Mouse (Mus musculus): ENCODE results near the gene Zfp329. TPM values are rescaled to one million over a fixed set of nuclear protein-coding genes. Genes with fewer than 3 reads are reported as not detected.

Gene Zfp329
- 3.1 and 12.2 TPM in 2 replicates for total RNA-seq (2014; rRNA removed; ENCODE audit: low replicate concordance)
- polyA plus RNA-seq (2015; fragmentation: Nextera tagmentation; extraction: Ambion mirVana) = 6.2 and 7.0 TPM in 2 replicates

DNA sequence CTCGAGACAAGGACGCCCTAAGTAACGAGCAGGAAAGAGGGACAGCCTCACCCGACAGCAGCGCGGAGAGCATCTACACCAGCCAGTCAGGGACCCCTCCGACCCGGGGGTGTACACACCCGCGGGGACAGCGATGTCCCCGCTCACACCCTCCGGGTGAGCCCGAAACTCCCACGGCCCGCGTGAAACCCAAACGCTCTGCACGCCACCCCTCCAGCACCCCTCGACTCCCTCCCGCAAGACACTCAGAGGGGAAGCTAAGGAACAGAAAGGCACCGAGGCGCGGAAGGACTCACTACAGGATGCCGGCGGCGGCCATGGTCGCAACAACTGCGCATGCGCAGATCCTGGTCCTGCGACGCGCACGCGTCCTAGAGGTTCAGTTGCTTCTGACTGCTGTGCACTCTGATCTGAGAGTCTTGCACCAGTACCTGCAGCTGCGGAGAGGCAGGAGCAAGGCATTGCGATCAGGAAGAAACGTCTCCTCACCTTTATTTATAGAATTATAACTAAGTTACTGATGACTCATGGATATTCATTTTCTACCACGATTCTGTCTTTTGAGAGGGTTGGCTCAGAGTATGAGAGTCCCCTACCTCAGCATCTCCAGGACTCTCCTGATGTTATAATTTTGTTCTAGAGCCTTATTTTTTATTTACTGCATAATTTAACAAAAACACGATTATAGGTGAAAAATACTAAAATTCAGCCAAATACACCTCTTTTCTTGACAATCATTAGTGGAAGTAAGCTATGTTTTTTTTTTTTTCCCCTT, at the start of gene Zfp329:
Gene Zfp329 (minus strand): TSS at position 338 of the 775 bp plus-strand sequence.
- Histone ChIP-seq H3K36me3 (replicated peaks; ENCODE audit: control insufficient read depth, insufficient read depth, low read length) (peaks cover 13% of the 10 kb centered on the region), H3K27me3 (ENCODE audit: control insufficient read depth, insufficient read depth, low read length) (no peaks in the 10 kb centered on the region), H3K9ac (replicated peaks; ENCODE audit: low read depth, low read length) (peak within 1 kb of the TSS; percentile 86), H3K4me2 (ENCODE audit: low read depth, low read length) (peak within 1 kb of the TSS; percentile 76), H3K4me1 (ENCODE audit: control insufficient read depth, insufficient read depth) (peaks cover 8% of the 10 kb centered on the region), H3K27ac (ENCODE audit: low read depth) (peak within 1 kb of the TSS; percentile 72), H3K9me3 (replicated peaks; ENCODE audit: control insufficient read depth, low read length) (peaks cover 15% of the 10 kb centered on the region), H3K4me3 (ENCODE audit: low read depth, low read length) (peak within 1 kb of the TSS; percentile 92)
- TF ChIP-seq EP300 (IDR thresholded peaks at IDR 0.05; ENCODE audit: low read depth) (no peak), CTCF (IDR thresholded peaks at IDR 0.05; ENCODE audit: low read depth) (no peak)
- ATAC-seq (ENCODE audit: insufficient read depth, low read depth) = peak; percentile 97
- peak; percentile 91 for DNase-seq (ENCODE audit: low spot score)
- under 1% methylated on average over 40 of the region's 40 CpGs for WGBS

- H3K4me2 ChIP-seq (ENCODE audit: low read depth, low read length) = peak overlapping the region; percentile 71
- no peak for DNase-seq (ENCODE audit: low spot score)
- peaks cover 44% of the 10 kb centered on the region for H3K36me3 ChIP-seq (replicated peaks; ENCODE audit: control insufficient read depth, insufficient read depth, low read length)
- TF ChIP-seq CTCF (IDR thresholded peaks at IDR 0.05; ENCODE audit: low read depth) (no peak), EP300 (IDR thresholded peaks at IDR 0.05; ENCODE audit: low read depth) (no peak)
- H3K9me3 ChIP-seq (replicated peaks; ENCODE audit: control insufficient read depth, low read length) = peaks cover 39% of the 10 kb centered on the region
- H3K27ac ChIP-seq (ENCODE audit: low read depth) = no peak overlapping the region
- no peaks in the 10 kb centered on the region for H3K27me3 ChIP-seq (ENCODE audit: control insufficient read depth, insufficient read depth, low read length)
- 94% methylated on average over 4 of the region's 4 CpGs for whole genome bisulfite sequencing
- H3K4me3 ChIP-seq (ENCODE audit: low read depth, low read length) = peak overlapping the region; percentile 70
- no peak overlapping the region for H3K9ac ChIP-seq (replicated peaks; ENCODE audit: low read depth, low read length)
- H3K4me1 ChIP-seq (ENCODE audit: control insufficient read depth, insufficient read depth) = 0 out of 2 replicates have a peak, but pooled peaks cover 3% of the 10 kb centered on the region
- ATAC-seq (ENCODE audit: insufficient read depth, low read depth) = no peak
These were observed 17.1 kb upstream of the Zfp329 start for GRCm38 (mm10) chr7:12835779-12836178.

GRCm38 (mm10) chr7:12835193-12835671, 16.6 kb upstream of the Zfp329 start:
- Histone ChIP-seq H3K36me3 (replicated peaks; ENCODE audit: control insufficient read depth, insufficient read depth, low read length) (peaks cover 39% of the 10 kb centered on the region), H3K9me3 (replicated peaks; ENCODE audit: control insufficient read depth, low read length) (peaks cover 34% of the 10 kb centered on the region), H3K27ac (ENCODE audit: low read depth) (peak overlapping the region; percentile 75), H3K4me3 (ENCODE audit: low read depth, low read length) (peak overlapping the region; percentile 70), H3K4me2 (ENCODE audit: low read depth, low read length) (peak overlapping the region; percentile 71), H3K9ac (replicated peaks; ENCODE audit: low read depth, low read length) (peak overlapping the region; percentile 80), H3K27me3 (ENCODE audit: control insufficient read depth, insufficient read depth, low read length) (no peaks in the 10 kb centered on the region), H3K4me1 (ENCODE audit: control insufficient read depth, insufficient read depth) (0 out of 2 replicates have a peak, but pooled peaks cover 3% of the 10 kb centered on the region)
- WGBS = 34% methylated on average over 13 of the region's 13 CpGs
- TF ChIP-seq EP300 (IDR thresholded peaks at IDR 0.05; ENCODE audit: low read depth) (no peak), CTCF (IDR thresholded peaks at IDR 0.05; ENCODE audit: low read depth) (no peak)
- DNase-seq (ENCODE audit: low spot score) (peak; percentile 6), ATAC-seq (ENCODE audit: insufficient read depth, low read depth) (peak; percentile 12; the same call in 1 of the 2 replicates)

DNA sequence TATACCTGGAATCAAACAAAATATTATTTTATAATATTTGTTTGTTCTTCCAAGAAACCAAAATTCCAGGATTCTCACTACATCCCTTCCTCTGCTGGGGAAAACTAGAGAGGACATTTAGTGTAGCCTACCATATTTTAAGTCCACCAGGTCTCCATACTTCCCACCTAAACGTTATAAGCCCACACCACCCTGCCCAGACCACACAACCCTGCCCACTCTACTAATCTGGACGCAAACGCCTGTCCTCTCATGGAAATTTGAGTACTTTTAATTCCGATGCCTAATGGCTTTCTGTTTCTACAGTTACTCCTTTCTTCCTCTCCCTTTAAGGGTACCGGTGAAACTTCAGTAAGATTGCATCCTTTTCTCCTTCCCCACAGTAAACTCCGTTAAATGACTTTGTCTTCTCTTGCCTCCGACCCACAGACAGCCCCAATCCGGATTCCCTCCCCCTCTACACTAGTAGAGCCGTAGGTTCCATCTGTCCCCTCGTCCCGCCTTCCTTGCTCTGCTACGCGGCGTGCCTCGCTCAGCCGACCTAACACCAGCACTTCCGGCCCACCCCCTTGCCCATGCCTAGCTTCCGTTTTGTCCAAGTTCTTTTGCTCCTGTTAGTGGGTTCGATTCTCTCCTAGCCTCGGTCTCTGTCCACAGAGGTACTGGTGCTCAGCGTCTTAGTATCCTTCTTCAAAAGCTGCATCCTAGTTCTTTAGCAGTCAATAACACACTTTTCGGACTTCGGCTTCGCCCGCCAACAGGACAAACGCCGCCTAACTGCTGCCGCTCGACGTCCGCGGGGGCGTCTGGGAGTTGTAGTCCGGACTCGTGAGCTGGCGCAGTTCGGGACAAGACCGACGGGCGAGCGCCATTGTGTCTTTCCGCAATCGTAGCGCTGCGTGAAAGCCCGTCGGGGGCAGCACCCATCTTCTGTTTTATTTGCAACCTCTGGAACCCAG, 15.8 kb upstream of the Zfp329 start, which contains the start of gene Zfp110:
Gene Zfp110 (plus strand): TSS at position 600 of the 959 bp plus-strand sequence.
- ATAC-seq (ENCODE audit: insufficient read depth, low read depth) (peak; percentile 97), DNase-seq (ENCODE audit: low spot score) (peak; percentile 90)
- Histone ChIP-seq H3K4me1 (ENCODE audit: control insufficient read depth, insufficient read depth) (0 out of 2 replicates have a peak, but pooled peaks cover 3% of the 10 kb centered on the region), H3K4me2 (ENCODE audit: low read depth, low read length) (peak within 1 kb of the TSS; percentile 71), H3K9me3 (replicated peaks; ENCODE audit: control insufficient read depth, low read length) (peaks cover 28% of the 10 kb centered on the region), H3K4me3 (ENCODE audit: low read depth, low read length) (peak within 1 kb of the TSS; percentile 70), H3K9ac (replicated peaks; ENCODE audit: low read depth, low read length) (peak within 1 kb of the TSS; percentile 80), H3K27ac (ENCODE audit: low read depth) (peak within 1 kb of the TSS; percentile 75), H3K36me3 (replicated peaks; ENCODE audit: control insufficient read depth, insufficient read depth, low read length) (peaks cover 32% of the 10 kb centered on the region), H3K27me3 (ENCODE audit: control insufficient read depth, insufficient read depth, low read length) (no peaks in the 10 kb centered on the region)
- WGBS = 3% methylated on average over 47 of the region's 47 CpGs
- TF ChIP-seq EP300 (IDR thresholded peaks at IDR 0.05; ENCODE audit: low read depth) (no peak), CTCF (IDR thresholded peaks at IDR 0.05; ENCODE audit: low read depth) (peak; percentile 12; the same call in 1 of the 2 replicates)

DNA sequence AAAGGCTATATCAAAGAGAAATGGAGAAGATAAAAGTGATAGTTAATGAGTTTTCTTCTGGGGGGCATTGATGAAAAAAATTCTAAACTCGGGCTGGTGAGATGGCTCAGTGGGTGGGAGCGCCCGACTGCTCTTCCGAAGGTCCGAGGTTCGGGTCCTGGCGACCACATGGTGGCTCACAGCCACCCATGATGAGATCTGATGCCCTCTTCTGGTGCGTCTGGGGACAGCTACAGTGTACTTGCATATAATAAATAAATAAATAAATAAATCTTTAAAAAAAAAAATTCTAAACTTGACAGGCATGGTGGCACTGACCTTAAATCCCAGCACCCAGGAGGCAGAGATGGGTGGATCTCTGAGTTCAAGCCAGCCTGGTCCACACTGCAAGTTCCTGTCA, 3.1 kb downstream of the Zfp329 start:
- Histone ChIP-seq H3K9me3 (replicated peaks; ENCODE audit: control insufficient read depth, low read length) (peaks cover 29% of the 10 kb centered on the region), H3K27ac (ENCODE audit: low read depth) (no peak overlapping the region), H3K27me3 (ENCODE audit: control insufficient read depth, insufficient read depth, low read length) (no peaks in the 10 kb centered on the region), H3K4me2 (ENCODE audit: low read depth, low read length) (no peak overlapping the region), H3K9ac (replicated peaks; ENCODE audit: low read depth, low read length) (no peak overlapping the region), H3K4me3 (ENCODE audit: low read depth, low read length) (no peak overlapping the region), H3K4me1 (ENCODE audit: control insufficient read depth, insufficient read depth) (peaks cover 8% of the 10 kb centered on the region), H3K36me3 (replicated peaks; ENCODE audit: control insufficient read depth, insufficient read depth, low read length) (peaks cover 37% of the 10 kb centered on the region)
- no peak for DNase-seq (ENCODE audit: low spot score)
- 99% methylated on average over 8 of the region's 8 CpGs for WGBS
- TF ChIP-seq EP300 (IDR thresholded peaks at IDR 0.05; ENCODE audit: low read depth) (no peak), CTCF (IDR thresholded peaks at IDR 0.05; ENCODE audit: low read depth) (no peak)
- ATAC-seq (ENCODE audit: insufficient read depth, low read depth) = no peak

Data from heart, postnatal 0 days (tissue).